Mouse (Mus musculus) heart, embryonic 10.5 days (tissue): ENCODE measurements at regions not wholly inside any gene's neighbourhood (a gene's known extent, or its start where the extent isn't known, plus 50 kb on each side); places are given as distances from the start of the nearest gene placed in this dataset.

ENCODE experiments used
- DNase-seq: peaks from one replicate; pipeline ENCODE4 v3.0.0-alpha.2; 2017; ENCODE audit warnings: low spot score
- H3K27ac ChIP-seq: fragments of 300-500 bp; sonication (generic); 2 replicates; pipeline ENCODE4 v1.5.1; 2016; ENCODE audit warnings: mild to moderate bottlenecking
- H3K27me3 ChIP-seq: fragments of 300-500 bp; sonication (generic); 2 replicates; pipeline ENCODE4 v1.6.1; 2016; ENCODE audit warnings: mild to moderate bottlenecking; ENCODE audit not compliant: poor library complexity, insufficient read depth, severe bottlenecking
- H3K36me3 ChIP-seq: fragments of 300-500 bp; sonication (generic); 2 replicates; pipeline ENCODE4 v1.6.1; 2016; ENCODE audit warnings: mild to moderate bottlenecking, moderate library complexity
- H3K4me1 ChIP-seq: fragments of 300-500 bp; sonication (generic); 2 replicates; pipeline ENCODE4 v1.6.1; 2016; ENCODE audit warnings: mild to moderate bottlenecking
- H3K4me3 ChIP-seq: fragments of 300-500 bp; sonication (generic); 2 replicates; pipeline ENCODE4 v1.5.1; 2016; ENCODE audit warnings: mild to moderate bottlenecking, moderate library complexity
- H3K9me3 ChIP-seq: fragments of 300-500 bp; sonication (generic); 2 replicates; pipeline ENCODE4 v1.6.1; 2016; ENCODE audit warnings: mild to moderate bottlenecking, moderate library complexity
- WGBS: fragments of 180-500 bp; shearing (Covaris S2); methylation state at CpG from one replicate; pipeline ENCODE4 v1.1.7; 2016; 5-methylcytosine and 5-hydroxymethylcytosine counted together

DNA sequence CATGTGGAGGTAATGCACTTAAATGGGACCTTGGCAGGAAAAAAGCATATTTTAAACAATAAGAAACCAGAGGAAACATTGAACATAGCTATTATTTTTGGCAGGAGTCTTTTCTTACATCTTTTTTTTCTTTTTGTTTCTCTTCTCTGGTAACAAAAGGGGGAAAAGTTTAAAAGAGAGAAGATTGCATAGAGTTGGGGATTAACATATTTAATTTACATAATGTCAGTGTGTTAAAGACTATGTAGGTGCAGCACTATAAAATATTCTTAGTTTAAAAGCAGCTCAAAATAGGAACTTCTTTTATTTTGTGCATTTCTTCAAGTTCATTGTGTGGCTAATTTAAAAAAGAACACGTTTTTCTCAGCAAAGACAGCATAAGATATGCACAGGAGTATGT is 1087.5 kb downstream of the Cdh11 start:
- Histone ChIP-seq H3K36me3 (no peaks in the 10 kb centered on the region), H3K4me1 (no peaks in the 10 kb centered on the region), H3K9me3 (no peaks in the 10 kb centered on the region), H3K27me3 (no peaks in the 10 kb centered on the region), H3K4me3 (no peak overlapping the region), H3K27ac (no peak overlapping the region)
- WGBS, result 24% methylated on average over 1 of the region's 1 CpGs
- DNase-seq, result no peak

DNA sequence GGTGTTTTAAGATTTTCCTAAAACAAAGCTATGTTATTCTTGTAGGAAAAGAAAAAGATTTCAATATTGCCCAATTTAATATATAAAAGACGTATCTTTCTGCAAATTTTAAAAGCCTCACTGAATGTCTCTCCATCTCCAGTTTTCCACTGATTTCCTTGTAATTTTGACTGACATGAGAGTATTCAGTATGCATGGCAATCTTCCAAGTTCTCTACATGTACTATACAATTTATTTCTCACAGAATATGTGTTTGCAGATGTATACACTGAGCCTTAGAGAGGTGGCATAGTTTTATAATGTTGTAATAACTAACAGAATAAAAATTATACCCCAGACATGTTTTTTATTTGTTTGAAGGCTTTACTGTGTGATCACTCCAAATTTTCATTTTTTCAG is 1094.5 kb downstream of the Cdh11 start:
- Histone ChIP-seq H3K4me1 (no peaks in the 10 kb centered on the region), H3K27me3 (no peaks in the 10 kb centered on the region), H3K4me3 (no peak overlapping the region), H3K9me3 (no peaks in the 10 kb centered on the region), H3K36me3 (no peaks in the 10 kb centered on the region), H3K27ac (no peak overlapping the region)
- 76% methylated on average over 1 of the region's 1 CpGs for WGBS
- no peak for DNase-seq

DNA sequence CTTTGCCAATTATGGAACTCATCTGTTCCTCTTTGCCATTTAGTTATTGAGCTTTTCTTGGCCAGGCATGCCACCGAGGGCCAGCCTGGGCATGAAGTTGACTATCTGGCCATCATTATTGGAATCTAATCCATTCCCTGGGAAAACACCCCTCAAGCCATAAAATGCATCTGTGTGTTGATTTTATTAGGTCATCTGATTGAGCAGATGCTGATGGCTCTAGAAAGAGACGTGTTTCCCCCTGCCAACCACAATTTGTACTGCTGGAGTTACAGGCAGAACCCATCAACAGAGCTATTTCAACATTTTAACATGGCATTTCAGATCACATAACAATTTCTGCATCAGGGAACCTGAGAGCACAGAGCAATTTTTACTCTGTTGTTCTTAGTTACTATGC is 1116.5 kb downstream of the Cdh11 start:
- H3K4me1 ChIP-seq, result no peaks in the 10 kb centered on the region
- no peak overlapping the region for H3K27ac ChIP-seq
- no peaks in the 10 kb centered on the region for H3K9me3 ChIP-seq
- WGBS, result 72% methylated on average over 2 of the region's 2 CpGs
- H3K36me3 ChIP-seq, result no peaks in the 10 kb centered on the region
- no peaks in the 10 kb centered on the region for H3K27me3 ChIP-seq
- DNase-seq, result no peak
- H3K4me3 ChIP-seq, result no peak overlapping the region

- no peaks in the 10 kb centered on the region for H3K27me3 ChIP-seq
- H3K36me3 ChIP-seq, result no peaks in the 10 kb centered on the region
- 66% methylated on average over 2 of the region's 2 CpGs for WGBS
- no peak for DNase-seq
- H3K4me1 ChIP-seq, result no peaks in the 10 kb centered on the region
- H3K4me3 ChIP-seq, result no peak overlapping the region
- no peaks in the 10 kb centered on the region for H3K9me3 ChIP-seq
- no peak overlapping the region for H3K27ac ChIP-seq
Observed at GRCm38 (mm10) chr8:101662874-101663273, 1122.6 kb downstream of the Cdh11 start.

GRCm38 (mm10) chr8:101655292-101655691 is 1130.2 kb downstream of the Cdh11 start:
- H3K4me3 ChIP-seq, result no peak overlapping the region
- H3K27me3 ChIP-seq, result no peaks in the 10 kb centered on the region
- H3K9me3 ChIP-seq, result no peaks in the 10 kb centered on the region
- H3K4me1 ChIP-seq, result no peaks in the 10 kb centered on the region
- no peak for DNase-seq
- 57% methylated on average over 2 of the region's 2 CpGs for WGBS
- no peak overlapping the region for H3K27ac ChIP-seq
- H3K36me3 ChIP-seq, result no peaks in the 10 kb centered on the region

- H3K9me3 ChIP-seq, result no peaks in the 10 kb centered on the region
- DNase-seq, result no peak
- WGBS, result 18% methylated on average over 1 of the region's 1 CpGs
Observed at GRCm38 (mm10) chr8:101628816-101629215, 1156.6 kb downstream of the Cdh11 start.

DNA sequence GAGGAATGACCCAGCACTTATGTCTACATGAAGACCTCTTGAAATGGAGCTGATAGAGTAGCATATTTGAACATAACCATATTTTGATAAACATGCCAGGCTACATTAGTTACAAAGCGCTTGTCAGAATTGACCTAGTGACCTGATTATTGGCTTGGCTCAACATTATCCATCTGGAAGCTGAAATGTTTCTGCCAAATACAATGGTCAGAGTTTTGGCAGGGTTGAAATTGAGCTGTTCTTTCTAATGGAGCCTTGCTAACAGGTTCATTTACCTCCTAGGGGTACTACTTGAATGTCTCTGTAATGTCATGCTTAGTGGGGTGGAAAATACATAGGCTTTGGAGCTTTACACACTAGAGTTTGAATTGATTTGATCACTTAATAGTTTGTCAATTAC is 1163.5 kb downstream of the Cdh11 start:
- no peaks in the 10 kb centered on the region for H3K36me3 ChIP-seq
- no peak overlapping the region for H3K27ac ChIP-seq
- H3K4me3 ChIP-seq, result no peak overlapping the region
- no peaks in the 10 kb centered on the region for H3K27me3 ChIP-seq
- DNase-seq, result no peak
- WGBS, result 84% methylated on average over 1 of the region's 1 CpGs
- no peaks in the 10 kb centered on the region for H3K9me3 ChIP-seq
- no peaks in the 10 kb centered on the region for H3K4me1 ChIP-seq

More at GRCm38 (mm10) chr8:101628816-101629215, 1156.6 kb downstream of the Cdh11 start:
- H3K4me1 ChIP-seq, result no peaks in the 10 kb centered on the region
- no peak overlapping the region for H3K4me3 ChIP-seq
- H3K36me3 ChIP-seq, result no peaks in the 10 kb centered on the region
- no peaks in the 10 kb centered on the region for H3K27me3 ChIP-seq
- no peak overlapping the region for H3K27ac ChIP-seq

GRCm38 (mm10) chr8:101591115-101591514 is 1194.3 kb downstream of the Cdh11 start:
- Histone ChIP-seq H3K27ac (no peak overlapping the region), H3K4me3 (no peak overlapping the region), H3K9me3 (no peaks in the 10 kb centered on the region), H3K27me3 (no peaks in the 10 kb centered on the region), H3K36me3 (no peaks in the 10 kb centered on the region), H3K4me1 (no peaks in the 10 kb centered on the region)
- DNase-seq, result no peak

DNA sequence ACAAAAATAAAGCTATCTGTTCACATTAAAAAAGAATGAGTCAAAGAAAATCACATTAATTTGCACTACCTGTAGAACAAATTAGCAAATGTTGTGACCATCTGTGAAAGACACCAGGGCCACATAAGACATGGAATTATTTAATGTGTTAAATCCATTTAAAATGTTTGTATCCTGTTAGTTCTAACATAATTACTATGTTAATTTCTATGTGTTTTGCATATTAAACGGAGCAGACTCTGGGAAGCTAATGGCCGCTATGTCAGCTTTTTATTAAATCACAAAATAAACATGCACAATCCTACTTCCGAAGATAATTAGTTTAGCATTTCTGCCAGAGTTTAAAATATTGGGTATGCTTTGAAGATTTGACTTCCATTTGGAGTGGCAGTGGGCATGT is 1194.8 kb downstream of the Cdh11 start:
- Histone ChIP-seq H3K27ac (no peak overlapping the region), H3K4me3 (no peak overlapping the region), H3K4me1 (no peaks in the 10 kb centered on the region), H3K36me3 (no peaks in the 10 kb centered on the region), H3K9me3 (no peaks in the 10 kb centered on the region), H3K27me3 (no peaks in the 10 kb centered on the region)
- no peak for DNase-seq
- 81% methylated on average over 3 of the region's 3 CpGs for WGBS

GRCm38 (mm10) chr8:101564447-101564846 is 1221.0 kb downstream of the Cdh11 start:
- 92% methylated on average over 5 of the region's 5 CpGs for WGBS
- DNase-seq, result no peak
- no peak overlapping the region for H3K4me3 ChIP-seq
- no peaks in the 10 kb centered on the region for H3K27me3 ChIP-seq
- no peaks in the 10 kb centered on the region for H3K4me1 ChIP-seq
- H3K36me3 ChIP-seq, result no peaks in the 10 kb centered on the region
- H3K9me3 ChIP-seq, result no peaks in the 10 kb centered on the region
- no peak overlapping the region for H3K27ac ChIP-seq

DNA sequence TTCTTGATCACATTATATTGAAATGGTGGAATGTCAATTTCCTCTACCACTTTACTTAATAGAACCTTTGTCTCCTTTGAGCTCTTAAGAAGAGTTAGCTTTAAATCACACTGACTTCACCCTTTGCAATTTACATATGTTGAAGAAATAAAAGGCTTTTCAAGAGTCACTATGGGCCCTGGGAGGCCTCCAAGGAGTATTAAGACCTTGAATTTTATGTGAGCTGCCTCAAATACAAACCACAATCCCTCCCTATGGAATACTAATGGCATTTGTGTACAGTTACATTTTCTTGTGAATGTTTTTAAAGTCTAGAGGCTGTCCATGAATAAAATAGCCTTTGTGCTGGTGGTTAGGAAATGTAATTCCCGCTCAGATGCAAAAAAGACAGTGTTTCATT is 1262.7 kb downstream of the Cdh11 start:
- no peaks in the 10 kb centered on the region for H3K36me3 ChIP-seq
- H3K27me3 ChIP-seq, result no peaks in the 10 kb centered on the region
- H3K4me3 ChIP-seq, result no peak overlapping the region
- 69% methylated on average over 1 of the region's 1 CpGs for WGBS
- H3K9me3 ChIP-seq, result no peaks in the 10 kb centered on the region
- H3K27ac ChIP-seq, result no peak overlapping the region
- H3K4me1 ChIP-seq, result no peaks in the 10 kb centered on the region
- no peak for DNase-seq

DNA sequence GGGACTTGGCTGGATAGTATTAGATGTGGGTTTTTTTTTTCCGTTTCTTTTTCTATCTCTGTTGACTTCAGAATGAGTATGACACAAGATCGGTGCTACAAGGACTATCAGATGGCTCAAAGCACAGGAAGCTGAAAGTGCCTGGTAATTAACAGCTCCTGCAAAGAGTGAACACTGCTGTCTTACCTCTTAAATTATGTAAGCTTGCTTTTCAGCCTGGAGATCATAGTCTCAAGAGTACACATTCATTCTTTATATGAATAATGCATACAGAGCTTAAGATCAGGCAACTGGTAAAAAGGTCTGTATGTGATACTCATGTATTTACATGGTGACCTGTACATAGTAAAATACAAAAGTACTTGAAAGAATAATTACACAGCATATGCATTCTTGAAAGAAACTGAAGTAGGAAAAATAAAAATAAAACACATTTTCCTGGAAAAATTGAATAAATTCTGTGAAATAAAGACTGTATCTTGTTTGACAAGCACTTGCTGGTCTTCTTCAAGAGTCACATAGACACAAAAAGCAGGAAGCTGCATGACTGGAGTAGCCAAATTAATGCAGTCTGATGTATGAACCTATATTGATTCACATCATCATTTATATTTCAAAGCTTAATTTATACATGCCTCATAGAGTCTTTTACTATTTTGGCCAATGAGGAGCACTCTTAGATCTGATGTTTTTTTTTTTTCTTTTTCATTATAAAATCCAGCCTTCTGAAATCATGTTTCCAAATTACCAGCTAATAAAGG is 1306.7 kb downstream of the Cdh11 start:
- H3K27ac ChIP-seq, result no peak overlapping the region
- H3K36me3 ChIP-seq, result no peaks in the 10 kb centered on the region
- H3K27me3 ChIP-seq, result no peaks in the 10 kb centered on the region
- DNase-seq, result no peak
- H3K9me3 ChIP-seq, result no peaks in the 10 kb centered on the region
- no peaks in the 10 kb centered on the region for H3K4me1 ChIP-seq
- no peak overlapping the region for H3K4me3 ChIP-seq
- WGBS, result 75% methylated on average over 2 of the region's 2 CpGs

DNA sequence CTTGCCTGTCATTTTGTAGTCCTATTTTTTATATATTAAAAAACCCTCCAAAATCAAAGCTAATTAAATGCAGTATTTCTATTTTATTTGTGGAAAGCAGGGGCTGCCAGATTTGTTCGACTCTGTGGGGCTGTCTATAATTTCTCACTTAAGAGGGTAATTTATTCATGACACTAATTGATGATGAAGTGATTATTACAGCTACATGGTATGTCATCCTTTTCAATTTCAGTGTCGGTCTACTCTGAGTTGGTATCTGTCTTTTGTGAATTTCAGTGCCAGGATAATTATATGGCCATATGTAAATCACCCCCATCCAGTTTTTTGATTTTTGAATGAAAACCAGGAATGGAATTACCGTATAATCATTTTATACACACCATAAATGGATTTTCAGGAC is 1319.1 kb downstream of the Cdh11 start:
- no peak for DNase-seq
- Histone ChIP-seq H3K27ac (no peak overlapping the region), H3K4me1 (no peaks in the 10 kb centered on the region), H3K9me3 (no peaks in the 10 kb centered on the region), H3K27me3 (no peaks in the 10 kb centered on the region), H3K4me3 (no peak overlapping the region), H3K36me3 (no peaks in the 10 kb centered on the region)
- 72% methylated on average over 3 of the region's 3 CpGs for whole genome bisulfite sequencing

GRCm38 (mm10) chr8:101462515-101462914 is 1322.9 kb downstream of the Cdh11 start:
- WGBS, result 65% methylated on average over 1 of the region's 1 CpGs
- H3K9me3 ChIP-seq, result no peaks in the 10 kb centered on the region

More at GRCm38 (mm10) chr8:101462515-101462914, 1322.9 kb downstream of the Cdh11 start:
- Histone ChIP-seq H3K4me3 (no peak overlapping the region), H3K27me3 (no peaks in the 10 kb centered on the region), H3K4me1 (no peaks in the 10 kb centered on the region), H3K36me3 (no peaks in the 10 kb centered on the region), H3K27ac (no peak overlapping the region)
- DNase-seq, result no peak
